Mouse (Mus musculus) ovary, adult 10 weeks (tissue): ENCODE measurements around the gene Nxt2. TPM values are rescaled to one million over a fixed set of nuclear protein-coding genes. Genes with fewer than 3 reads are reported as not detected.

Experiments used
- polyA plus RNA-seq: library from polyadenylated mRNA; stranded (reverse); fragments of 350-450 nt; fragmentation: Illumina TruSeq; extraction: RNeasy Lipid Tissue Mini Kit (QIAGEN cat#74804); gene quantifications from one replicate; pipeline ENCODE4 v1.2.3, GENCODE M21; 2014

The Nxt2 gene
- 88.5 TPM for polyA plus RNA-seq

GRCm38 (mm10) chrX:142226542-142226941, at the start of gene Nxt2:
Gene Nxt2 (plus strand): TSS chrX:142226770.

GRCm38 (mm10) chrX:142196831-142197230, 29.7 kb upstream of the Nxt2 start, which contains the start of gene Gucy2f:
Gene Gucy2f (minus strand): TSS chrX:142196931.

Other genes starting within 250 kb of the Nxt2 start
- gene Gucy2f, start 29.8 kb upstream of the Nxt2 start, polyA plus RNA-seq: 0.09 TPM
- not detected for gene Kcne1l, start 79.5 kb downstream of the Nxt2 start, polyA plus RNA-seq
- 158 TPM for gene Acsl4, start 163.8 kb downstream of the Nxt2 start, polyA plus RNA-seq